Mouse (Mus musculus): ENCODE data around the gene Olfr1185-ps1.
"Not testable (repeated sequence)": the region's sequence is repeated elsewhere in the genome, so short reads cannot be mapped to it uniquely, and the experiment has no call there.

The Olfr1185-ps1 gene

DNA sequence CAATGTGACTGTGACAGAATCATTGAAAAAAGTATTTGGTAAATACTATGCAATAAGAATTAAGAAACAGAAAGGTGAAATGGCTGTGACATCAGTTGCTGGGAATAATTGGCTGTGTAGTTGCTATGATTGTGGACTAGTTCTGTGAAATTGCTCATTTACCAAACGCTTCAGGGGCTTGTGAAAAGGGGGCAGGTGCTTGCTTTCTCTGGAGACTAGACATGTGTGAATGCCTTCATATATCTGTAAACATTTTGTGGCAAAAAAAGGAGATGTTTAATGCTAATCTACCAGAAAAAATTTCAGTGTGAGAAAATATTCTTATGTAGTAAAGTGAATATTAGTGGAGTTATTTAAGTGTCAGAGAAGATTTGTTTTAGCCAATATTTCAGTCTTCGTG lies at the start of gene Olfr1185-ps1:
Olfr1185-ps1 (plus strand) TSS at position 301 of the 400 bp plus-strand sequence.
- no peak for ATAC-seq (ENCODE audit: insufficient number of reproducible peaks, low FRiP score, low TSS enrichment)

DNA sequence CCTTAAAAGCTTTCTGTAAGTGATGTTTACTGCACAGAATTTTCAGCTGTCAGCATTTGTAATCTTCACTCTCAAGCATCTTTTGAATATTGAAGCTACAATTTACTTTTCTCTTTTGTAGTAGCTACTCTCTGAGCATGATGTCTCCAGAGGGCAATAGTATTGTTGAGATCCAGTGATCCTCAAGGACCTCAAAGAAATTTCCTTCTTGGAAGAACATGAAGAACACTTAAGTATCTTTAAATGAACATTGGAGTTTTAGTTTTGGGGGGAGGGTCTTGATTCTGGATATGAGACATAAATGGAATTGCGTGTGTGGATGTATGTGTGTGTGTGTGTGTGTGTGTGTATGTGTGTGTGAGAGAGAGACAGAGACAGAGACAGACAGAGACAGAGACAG lies 44.1 kb upstream of the Olfr1185-ps1 start, which contains the start of gene Gm13757:
Gm13757 (minus strand) TSS at position 101 of the 400 bp plus-strand sequence.
- ATAC-seq (ENCODE audit: insufficient number of reproducible peaks, low FRiP score, low TSS enrichment), result no peak

GRCm38 (mm10) chr2:88454567-88454966 lies 38.6 kb upstream of the Olfr1185-ps1 start, which contains the start of gene Olfr1183:
Olfr1183 (plus strand) TSS chr2:88454867.
- ATAC-seq (ENCODE audit: insufficient number of reproducible peaks, low FRiP score, low TSS enrichment), result not testable (repeated sequence)

GRCm38 (mm10) chr2:88483298-88483697 lies 9.8 kb upstream of the Olfr1185-ps1 start, which contains the start of gene Olfr1184:
Olfr1184 (plus strand) TSS chr2:88483598.
- ATAC-seq (ENCODE audit: insufficient number of reproducible peaks, low FRiP score, low TSS enrichment), result no peak

DNA sequence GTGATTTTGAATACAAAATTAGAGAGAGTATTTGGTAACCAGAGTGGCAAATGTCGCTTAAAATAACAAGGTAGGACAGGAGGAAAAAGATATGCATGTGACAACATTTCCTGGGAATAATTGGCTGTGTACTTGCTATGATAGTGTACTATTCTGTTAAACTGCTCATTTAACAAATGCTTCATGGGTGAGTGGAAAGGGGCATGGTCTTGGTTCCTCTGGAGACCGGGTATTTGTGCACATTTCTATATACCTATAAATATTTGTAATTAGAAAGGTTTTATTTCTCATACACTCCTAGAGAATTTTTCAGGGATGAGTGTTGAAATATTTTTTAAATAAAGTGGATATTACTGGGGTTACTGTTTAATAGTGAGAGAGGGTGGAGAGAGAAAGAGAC lies 25.1 kb downstream of the Olfr1185-ps1 start, which contains the start of gene Olfr1186:
Olfr1186 (plus strand) TSS at position 301 of the 400 bp plus-strand sequence.
- no peak for ATAC-seq (ENCODE audit: insufficient number of reproducible peaks, low FRiP score, low TSS enrichment)

DNA sequence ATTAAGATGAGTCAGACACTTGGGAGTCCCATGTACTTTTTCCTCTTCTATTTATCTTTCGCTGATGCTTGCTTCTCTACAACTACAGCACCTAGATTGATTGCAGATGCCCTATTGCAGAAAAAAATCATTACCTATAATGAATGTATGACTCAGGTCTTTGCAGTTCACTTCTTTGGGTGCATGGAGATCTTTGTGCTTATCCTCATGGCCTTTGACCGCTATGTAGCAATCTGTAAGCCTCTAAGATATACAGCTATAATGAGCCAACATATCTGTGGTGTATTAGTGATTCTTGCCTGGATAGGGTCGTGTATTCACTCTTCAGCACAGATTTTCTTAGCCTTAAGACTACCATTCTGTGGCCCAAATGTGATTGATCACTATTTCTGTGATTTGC lies 32.6 kb downstream of the Olfr1185-ps1 start:
- no peak for ATAC-seq (ENCODE audit: insufficient number of reproducible peaks, low FRiP score, low TSS enrichment)
